Mouse (Mus musculus) neural tube, embryonic 15.5 days (tissue): ENCODE data around the gene Sh3kbp1. TPM values are rescaled to one million over a fixed set of nuclear protein-coding genes. Genes with fewer than 3 reads are reported as not detected.

ENCODE experiments used
- ATAC-seq: fragments of 200-750 bp; cut with Nextera tagmentation; 2 replicates; pipeline ENCODE4 v1.8.0; 2017; ENCODE audit warnings: mild to moderate bottlenecking, moderate TSS enrichment, moderate library complexity; ENCODE audit not compliant: low FRiP score
- H3K27ac ChIP-seq: fragments of 300-500 bp; sonication (generic); replicated peaks from 2 replicates; pipeline ENCODE4 v1.5.1; 2015; ENCODE audit warnings: mild to moderate bottlenecking, inconsistent platforms
- H3K27me3 ChIP-seq: fragments of 300-500 bp; sonication (generic); replicated peaks from 2 replicates; pipeline ENCODE4 v1.6.1; 2015; ENCODE audit warnings: inconsistent platforms
- H3K36me3 ChIP-seq: fragments of 300-500 bp; sonication (generic); 2 replicates; pipeline ENCODE4 v1.6.1; 2015; ENCODE audit warnings: inconsistent platforms
- H3K4me1 ChIP-seq: fragments of 300-500 bp; sonication (generic); 2 replicates; pipeline ENCODE4 v1.6.1; 2015; ENCODE audit warnings: inconsistent platforms
- H3K4me2 ChIP-seq: fragments of 300-500 bp; sonication (generic); 2 replicates; pipeline ENCODE4 v1.6.1; 2015; ENCODE audit warnings: inconsistent platforms, mild to moderate bottlenecking, moderate library complexity
- H3K4me3 ChIP-seq: fragments of 300-500 bp; sonication (generic); replicated peaks from 2 replicates; pipeline ENCODE4 v1.5.1; 2015; ENCODE audit warnings: mild to moderate bottlenecking, inconsistent platforms
- H3K9ac ChIP-seq: fragments of 300-500 bp; sonication (generic); replicated peaks from 2 replicates; pipeline ENCODE4 v1.6.1; 2015; ENCODE audit warnings: mild to moderate bottlenecking, inconsistent platforms
- H3K9me3 ChIP-seq: fragments of 300-500 bp; sonication (generic); replicated peaks from 2 replicates; pipeline ENCODE4 v1.6.1; 2016; ENCODE audit warnings: inconsistent platforms
- WGBS: fragments of 180-500 bp; shearing (Covaris S2); methylation state at CpG from one replicate; pipeline ENCODE4 v1.1.7; 2015; ENCODE audit warnings: mixed read lengths; 5-methylcytosine and 5-hydroxymethylcytosine counted together
- polyA plus RNA-seq: library from polyadenylated mRNA; unstranded; fragments of >200 nt; fragmentation: Nextera tagmentation; extraction: Ambion mirVana; gene quantifications from 2 replicates; pipeline ENCODE4 v1.2.1, GENCODE M21; 2015

Gene Sh3kbp1
- polyA plus RNA-seq, 1 experiment from 2014 or later, result 46.2 TPM

- no peak overlapping the region for H3K9ac ChIP-seq
- no peak overlapping the region for H3K4me3 ChIP-seq
- no peaks in the 10 kb centered on the region for H3K4me1 ChIP-seq
- H3K36me3 ChIP-seq, result no peaks in the 10 kb centered on the region
- no peak overlapping the region for H3K27ac ChIP-seq
- ATAC-seq, result no peak
- no peaks in the 10 kb centered on the region for H3K9me3 ChIP-seq
- no peaks in the 10 kb centered on the region; the same call in 1 of the 2 replicates for H3K27me3 ChIP-seq
- no peak overlapping the region for H3K4me2 ChIP-seq
Measured at GRCm38 (mm10) chrX:159756261-159756660, 129.2 kb downstream of the Sh3kbp1 start.

- H3K27me3 ChIP-seq, result no peaks in the 10 kb centered on the region; the same call in 1 of the 2 replicates
- H3K27ac ChIP-seq, result no peak overlapping the region
- H3K36me3 ChIP-seq, result no peaks in the 10 kb centered on the region
- no peak overlapping the region for H3K4me2 ChIP-seq
- no peak for ATAC-seq
- no peak overlapping the region for H3K4me3 ChIP-seq
- 91% methylated on average over 7 of the region's 7 CpGs for WGBS
- H3K4me1 ChIP-seq, result no peaks in the 10 kb centered on the region
- H3K9me3 ChIP-seq, result no peaks in the 10 kb centered on the region
- H3K9ac ChIP-seq, result no peak overlapping the region
Measured at GRCm38 (mm10) chrX:159756901-159757821, 130.1 kb downstream of the Sh3kbp1 start.

GRCm38 (mm10) chrX:159757854-159758540, 130.9 kb downstream of the Sh3kbp1 start:
- WGBS, result 91% methylated on average over 5 of the region's 5 CpGs
- Histone ChIP-seq H3K4me3 (no peak overlapping the region), H3K9ac (no peak overlapping the region), H3K9me3 (no peaks in the 10 kb centered on the region), H3K4me1 (no peaks in the 10 kb centered on the region), H3K27ac (no peak overlapping the region), H3K4me2 (no peak overlapping the region), H3K36me3 (no peaks in the 10 kb centered on the region), H3K27me3 (no peaks in the 10 kb centered on the region; the same call in 1 of the 2 replicates)
- no peak for ATAC-seq

GRCm38 (mm10) chrX:159763801-159764200, 136.7 kb downstream of the Sh3kbp1 start:
- Histone ChIP-seq H3K27me3 (no peaks in the 10 kb centered on the region), H3K36me3 (no peaks in the 10 kb centered on the region), H3K9me3 (no peaks in the 10 kb centered on the region), H3K9ac (no peak overlapping the region), H3K4me1 (no peaks in the 10 kb centered on the region), H3K27ac (no peak overlapping the region), H3K4me2 (no peak overlapping the region), H3K4me3 (no peak overlapping the region)
- no peak for ATAC-seq
- 80% methylated on average over 3 of the region's 3 CpGs for WGBS

- WGBS, result 30% methylated on average over 1 of the region's 1 CpGs
- Histone ChIP-seq H3K4me2 (no peak overlapping the region), H3K9ac (no peak overlapping the region), H3K4me1 (no peaks in the 10 kb centered on the region), H3K9me3 (no peaks in the 10 kb centered on the region), H3K27ac (no peak overlapping the region), H3K4me3 (no peak overlapping the region), H3K27me3 (0 out of 2 replicates have a peak, but pooled peaks cover 5% of the 10 kb centered on the region), H3K36me3 (no peaks in the 10 kb centered on the region)
- ATAC-seq, result no peak
Measured at GRCm38 (mm10) chrX:159765850-159766249, 138.8 kb downstream of the Sh3kbp1 start.

GRCm38 (mm10) chrX:159769005-159769404, 141.9 kb downstream of the Sh3kbp1 start:
- H3K4me2 ChIP-seq, result no peak overlapping the region
- 58% methylated on average over 2 of the region's 2 CpGs for WGBS
- no peak overlapping the region for H3K27ac ChIP-seq
- no peaks in the 10 kb centered on the region for H3K36me3 ChIP-seq
- H3K9me3 ChIP-seq, result no peaks in the 10 kb centered on the region
- no peak for ATAC-seq
- H3K9ac ChIP-seq, result no peak overlapping the region
- H3K4me3 ChIP-seq, result no peak overlapping the region
- 0 out of 2 replicates have a peak, but pooled peaks cover 8% of the 10 kb centered on the region for H3K27me3 ChIP-seq
- H3K4me1 ChIP-seq, result no peaks in the 10 kb centered on the region

- 0 out of 2 replicates have a peak, but pooled peaks cover 8% of the 10 kb centered on the region for H3K27me3 ChIP-seq
- H3K4me2 ChIP-seq, result no peak overlapping the region
- no peaks in the 10 kb centered on the region for H3K4me1 ChIP-seq
- H3K4me3 ChIP-seq, result no peak overlapping the region
- no peak overlapping the region for H3K27ac ChIP-seq
- H3K9ac ChIP-seq, result no peak overlapping the region
- no peaks in the 10 kb centered on the region for H3K9me3 ChIP-seq
- H3K36me3 ChIP-seq, result no peaks in the 10 kb centered on the region
- ATAC-seq, result no peak
- WGBS, result 88% methylated on average over 3 of the region's 3 CpGs
Measured at GRCm38 (mm10) chrX:159769773-159770172, 142.7 kb downstream of the Sh3kbp1 start.

GRCm38 (mm10) chrX:159772137-159772536, 145.1 kb downstream of the Sh3kbp1 start:
- ATAC-seq, result no peak
- 44% methylated on average over 4 of the region's 4 CpGs for WGBS

GRCm38 (mm10) chrX:159775042-159775441, 148.0 kb downstream of the Sh3kbp1 start:
- Histone ChIP-seq H3K9ac (no peak overlapping the region), H3K4me3 (no peak overlapping the region), H3K9me3 (no peaks in the 10 kb centered on the region), H3K27ac (no peak overlapping the region), H3K27me3 (0 out of 2 replicates have a peak, but pooled peaks cover 4% of the 10 kb centered on the region), H3K4me1 (no peaks in the 10 kb centered on the region), H3K4me2 (no peak overlapping the region), H3K36me3 (no peaks in the 10 kb centered on the region)
- WGBS, result 50% methylated on average over 4 of the region's 4 CpGs
- ATAC-seq, result no peak

More at GRCm38 (mm10) chrX:159772137-159772536, 145.1 kb downstream of the Sh3kbp1 start:
- Histone ChIP-seq H3K4me2 (no peak overlapping the region), H3K36me3 (no peaks in the 10 kb centered on the region), H3K4me3 (no peak overlapping the region), H3K27ac (no peak overlapping the region), H3K9ac (no peak overlapping the region), H3K27me3 (0 out of 2 replicates have a peak, but pooled peaks cover 8% of the 10 kb centered on the region), H3K4me1 (no peaks in the 10 kb centered on the region), H3K9me3 (no peaks in the 10 kb centered on the region)

GRCm38 (mm10) chrX:159778787-159779186, 151.7 kb downstream of the Sh3kbp1 start:
- H3K9me3 ChIP-seq, result no peaks in the 10 kb centered on the region
- H3K9ac ChIP-seq, result no peak overlapping the region
- no peaks in the 10 kb centered on the region for H3K4me1 ChIP-seq
- 100% methylated on average over 1 of the region's 1 CpGs for WGBS
- no peak overlapping the region for H3K4me3 ChIP-seq
- no peak overlapping the region for H3K27ac ChIP-seq
- ATAC-seq, result no peak
- no peaks in the 10 kb centered on the region for H3K36me3 ChIP-seq
- H3K4me2 ChIP-seq, result no peak overlapping the region
- H3K27me3 ChIP-seq, result no peaks in the 10 kb centered on the region

- Histone ChIP-seq H3K4me3 (no peak overlapping the region), H3K9ac (no peak overlapping the region), H3K27me3 (peaks cover 4% of the 10 kb centered on the region; the same call in 1 of the 2 replicates), H3K9me3 (no peaks in the 10 kb centered on the region), H3K27ac (no peak overlapping the region), H3K4me2 (no peak overlapping the region), H3K36me3 (no peaks in the 10 kb centered on the region), H3K4me1 (no peaks in the 10 kb centered on the region)
- WGBS, result 69% methylated on average over 3 of the region's 3 CpGs
- ATAC-seq, result no peak
Measured at GRCm38 (mm10) chrX:159790516-159790915, 163.4 kb downstream of the Sh3kbp1 start.
